Mouse (Mus musculus): ENCODE data around the gene Stk19.
"Not testable (repeated sequence)": the region's sequence is repeated elsewhere in the genome, so short reads cannot be mapped to it uniquely, and the experiment has no call there.

Stk19 gene

DNA sequence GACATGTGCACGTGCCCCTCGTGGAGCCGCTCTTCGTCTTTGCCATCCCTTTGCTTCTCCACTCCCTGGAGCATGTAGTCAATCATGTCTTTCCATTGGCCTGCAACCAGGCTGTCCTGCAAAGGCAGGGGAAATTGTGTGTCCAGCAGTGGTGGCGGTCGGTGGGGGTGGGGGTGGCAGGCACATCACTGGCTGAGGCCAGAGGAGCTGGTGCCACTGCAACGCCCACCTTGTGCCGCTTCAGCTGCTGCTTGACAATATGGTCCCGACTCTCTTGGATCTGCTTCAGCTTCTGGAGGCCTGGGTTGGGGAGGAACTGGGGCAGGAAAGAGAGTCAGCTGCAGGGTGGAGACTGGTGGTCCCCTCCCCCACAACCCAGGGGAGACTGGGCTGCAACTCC lies 34.0 kb downstream of the Stk19 start:
- in situ Hi-C loops (cut with MboI; ENCODE audit: low pct_unique_long_range_greater_than_20kb in 1 of 2, low sequenced_read_pairs in 2 of 2, unreplicated experiment in 1 of 2), result not testable (repeated sequence)

DNA sequence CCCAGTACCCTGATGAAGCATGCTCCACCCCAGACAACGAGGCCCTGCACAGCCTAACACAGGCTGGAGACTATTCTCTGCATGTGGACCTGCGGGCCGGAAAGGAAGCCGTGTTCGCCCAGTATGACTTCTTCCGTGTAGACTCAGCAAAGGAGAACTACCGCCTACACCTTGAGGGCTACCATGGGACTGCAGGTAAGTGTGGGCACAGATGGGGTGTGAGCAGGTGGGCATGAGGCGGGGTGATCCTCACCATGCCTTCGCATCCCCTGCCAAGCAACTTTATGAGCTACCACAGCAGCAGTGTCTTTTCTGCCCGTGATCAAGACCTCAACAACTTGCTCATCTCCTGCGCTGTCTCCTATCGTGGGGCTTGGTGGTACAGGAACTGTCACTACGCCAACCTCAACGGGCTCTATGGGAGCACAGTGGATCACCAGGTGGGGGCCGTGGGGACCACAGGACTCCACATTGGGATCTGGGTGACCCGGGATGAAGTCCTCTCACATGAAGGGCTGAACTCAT lies 35.9 kb downstream of the Stk19 start:
- in situ Hi-C loops (cut with MboI; ENCODE audit: low pct_unique_long_range_greater_than_20kb in 1 of 2, low sequenced_read_pairs in 2 of 2, unreplicated experiment in 1 of 2), result not testable (repeated sequence)

DNA sequence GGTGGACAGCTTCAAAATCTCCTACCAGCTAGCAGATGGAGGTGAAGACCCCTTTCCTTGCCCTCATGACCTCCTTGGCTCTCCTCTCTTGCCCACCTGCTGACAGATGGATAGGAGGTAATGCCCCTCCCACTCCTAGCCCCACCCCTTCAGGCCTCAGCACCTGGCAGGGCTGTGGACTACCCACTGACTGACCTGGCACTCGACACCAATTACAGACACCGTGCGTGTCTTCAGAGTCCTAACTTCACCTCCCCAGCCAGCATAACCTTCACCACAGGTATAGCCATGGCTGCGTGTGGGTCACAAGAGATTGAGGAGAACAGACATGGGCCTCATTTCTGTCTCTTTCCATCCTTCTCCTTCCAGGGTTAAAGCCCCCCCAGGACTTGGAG lies 37.2 kb downstream of the Stk19 start:
- in situ Hi-C loops (cut with MboI; ENCODE audit: low pct_unique_long_range_greater_than_20kb in 1 of 2, low sequenced_read_pairs in 2 of 2, unreplicated experiment in 1 of 2), result loop anchor here (25.0 kb wide), 2 partner anchors 562 to 587 kb away; partner anchors contain the start of genes H2-Ob (in 1 of the 2) and Tap2 (in 1 of the 2)

DNA sequence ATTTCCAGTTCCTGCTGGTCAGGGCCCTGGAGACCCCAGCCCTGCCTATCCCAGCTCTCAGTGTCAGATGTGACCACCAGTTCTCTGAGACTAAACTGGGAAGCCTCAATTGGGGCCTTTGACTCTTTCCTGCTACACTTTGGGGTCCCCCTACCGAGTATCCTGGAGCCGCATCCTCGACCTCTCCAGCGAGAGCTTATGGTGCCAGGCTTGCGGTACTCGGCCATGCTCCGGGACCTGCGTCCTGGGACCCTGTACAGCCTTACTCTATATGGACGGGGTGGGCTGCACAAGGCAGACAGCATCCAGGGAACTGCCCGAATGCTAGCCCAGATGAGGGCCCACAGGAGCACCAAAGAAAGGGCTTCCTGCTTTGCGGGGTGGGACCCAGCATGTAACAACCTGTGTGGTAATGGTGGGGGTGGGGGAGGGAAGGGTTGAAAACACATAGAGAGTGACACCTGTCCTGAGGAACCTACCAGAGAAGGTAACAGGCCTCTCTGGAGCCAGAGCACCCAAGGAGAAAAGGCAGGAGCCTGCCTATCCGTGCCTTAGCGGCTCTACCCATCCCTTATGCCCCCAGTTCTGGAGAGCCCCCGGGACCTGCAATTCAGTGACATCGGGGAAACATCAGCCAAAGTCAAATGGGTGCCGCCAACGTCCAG lies 37.7 kb downstream of the Stk19 start:
- in situ Hi-C loops (cut with MboI; ENCODE audit: low pct_unique_long_range_greater_than_20kb in 1 of 2, low sequenced_read_pairs in 2 of 2, unreplicated experiment in 1 of 2), result loop anchor here (25.0 kb wide), 2 partner anchors 562 to 587 kb away; partner anchors contain the start of genes H2-Ob (in 1 of the 2) and Tap2 (in 1 of the 2)

DNA sequence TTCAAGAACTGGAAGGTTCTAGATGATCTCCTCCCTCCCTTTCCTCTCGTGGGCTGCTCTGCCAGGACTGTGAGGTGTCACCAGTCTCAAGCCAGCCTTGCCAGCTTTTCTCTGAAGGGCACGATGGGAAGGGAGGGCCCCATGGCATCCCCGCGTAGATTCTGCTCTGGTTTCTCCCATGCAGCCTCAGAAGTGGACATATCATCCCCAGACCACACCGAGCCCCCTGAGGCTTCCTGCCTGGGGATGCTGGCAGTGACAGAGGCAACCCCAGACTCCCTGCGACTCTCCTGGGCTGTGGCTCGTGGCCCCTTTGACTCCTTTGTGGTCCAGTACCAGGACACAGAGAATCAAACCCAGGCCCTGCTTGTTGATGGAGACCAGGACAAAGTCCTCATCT lies 38.7 kb downstream of the Stk19 start:
- in situ Hi-C loops (cut with MboI; ENCODE audit: low pct_unique_long_range_greater_than_20kb in 1 of 2, low sequenced_read_pairs in 2 of 2, unreplicated experiment in 1 of 2), result loop anchor here (25.0 kb wide), 2 partner anchors 561 to 586 kb away; partner anchors contain the start of genes H2-Ob (in 1 of the 2) and Tap2 (in 1 of the 2)

DNA sequence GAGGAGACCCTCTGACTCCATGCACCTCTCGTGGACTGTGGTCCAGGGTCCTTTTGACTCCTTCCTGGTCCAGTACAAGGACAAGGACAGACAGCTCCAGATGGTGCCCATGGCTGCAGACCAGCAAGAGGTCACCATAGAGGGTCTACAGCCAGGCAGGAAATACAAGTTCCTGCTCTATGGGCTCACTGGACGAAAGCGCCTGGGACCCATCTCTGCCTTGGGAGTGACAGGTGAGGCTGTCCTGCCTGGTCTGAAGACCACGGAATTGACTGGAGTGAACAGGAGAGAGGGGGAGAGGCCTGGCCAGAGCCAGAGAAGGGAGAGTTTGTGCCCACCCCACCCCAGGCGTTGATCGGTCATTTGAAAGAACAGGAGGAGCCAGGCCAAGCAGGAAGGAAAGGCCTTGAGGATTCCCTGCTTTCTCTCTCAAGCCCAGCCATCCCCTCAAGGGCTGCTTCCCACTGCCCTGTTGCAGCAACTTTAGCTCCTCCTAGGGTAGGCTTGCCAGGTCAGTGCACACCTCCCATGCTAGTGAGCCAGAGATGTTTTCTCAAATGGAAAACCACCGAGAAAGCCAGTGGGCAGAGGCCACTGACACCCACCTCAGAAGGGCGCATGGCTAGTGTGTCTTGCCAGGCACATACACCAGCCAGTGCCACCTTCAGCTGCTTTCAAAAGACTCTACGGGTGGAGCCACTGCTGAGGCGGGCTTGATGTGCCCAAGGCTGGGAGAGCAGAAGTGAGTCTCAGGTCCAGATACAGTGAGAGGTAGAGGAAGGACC lies 39.3 kb downstream of the Stk19 start:
- in situ Hi-C loops (cut with MboI; ENCODE audit: low pct_unique_long_range_greater_than_20kb in 1 of 2, low sequenced_read_pairs in 2 of 2, unreplicated experiment in 1 of 2), result loop anchor here (25.0 kb wide), 2 partner anchors 560 to 585 kb away; partner anchors contain the start of genes H2-Ob (in 1 of the 2) and Tap2 (in 1 of the 2)

DNA sequence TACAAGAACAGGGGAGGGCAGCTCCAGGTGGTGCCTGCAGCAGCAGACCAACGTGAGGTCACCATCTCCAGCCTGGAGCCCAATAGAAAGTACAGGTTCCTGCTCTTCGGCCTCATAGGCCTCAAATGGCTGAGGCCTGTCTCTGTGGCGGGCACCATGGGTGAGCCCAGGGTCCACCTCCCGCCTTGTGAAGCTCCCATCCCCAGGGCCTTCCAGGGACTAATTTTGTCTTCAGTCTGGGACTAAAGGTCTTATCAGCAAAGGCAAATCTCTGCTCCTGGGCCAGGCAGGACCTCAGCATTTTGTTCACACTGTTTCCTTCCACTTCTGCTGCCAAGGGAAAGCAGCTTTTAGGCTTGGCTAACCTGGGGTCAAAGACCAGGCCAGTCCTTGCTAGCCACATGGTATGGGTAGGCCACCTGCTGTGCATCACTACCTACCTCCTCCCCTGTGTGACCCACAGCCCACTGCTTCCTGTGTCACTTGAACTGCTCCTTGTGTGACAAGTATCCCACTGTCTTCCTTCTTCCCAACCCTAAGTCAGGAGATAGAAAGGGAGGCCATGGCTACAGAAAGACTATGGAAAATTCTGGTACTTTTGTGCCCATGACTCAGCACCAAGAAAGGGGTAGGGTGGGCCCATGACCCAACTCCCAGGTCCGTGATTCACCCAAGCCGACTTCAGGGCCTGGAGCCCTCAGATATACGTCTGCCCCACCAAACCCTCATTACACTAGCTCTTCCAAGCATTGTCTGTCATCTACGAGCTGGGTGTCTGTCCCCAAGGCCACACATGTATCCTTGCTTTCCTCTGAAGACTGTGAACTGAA lies 40.2 kb downstream of the Stk19 start:
- in situ Hi-C loops (cut with MboI; ENCODE audit: low pct_unique_long_range_greater_than_20kb in 1 of 2, low sequenced_read_pairs in 2 of 2, unreplicated experiment in 1 of 2), result loop anchor here (25.0 kb wide), 2 partner anchors 559 to 584 kb away; partner anchors contain the start of genes H2-Ob (in 1 of the 2) and Tap2 (in 1 of the 2)

DNA sequence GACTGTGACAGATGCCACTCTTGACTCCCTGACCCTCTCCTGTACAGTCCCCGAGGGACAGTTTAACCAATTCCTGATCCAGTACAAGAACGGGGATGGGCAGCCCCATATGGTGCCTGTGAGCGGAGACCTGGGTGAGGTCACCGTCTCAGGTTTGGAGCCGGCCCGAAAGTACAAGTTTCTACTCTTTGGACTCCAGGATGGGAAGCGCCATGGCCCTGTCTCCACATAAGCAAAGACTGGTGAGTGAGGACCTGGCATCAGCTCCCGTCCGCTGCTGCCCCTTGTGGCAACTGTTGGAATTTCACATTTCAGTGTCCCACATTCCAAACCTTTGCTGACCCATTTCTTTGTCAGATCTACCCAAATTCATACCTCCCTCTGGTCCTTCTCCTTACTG lies 41.1 kb downstream of the Stk19 start:
- in situ Hi-C loops (cut with MboI; ENCODE audit: low pct_unique_long_range_greater_than_20kb in 1 of 2, low sequenced_read_pairs in 2 of 2, unreplicated experiment in 1 of 2), result loop anchor here (25.0 kb wide), 2 partner anchors 558 to 583 kb away; partner anchors contain the start of genes H2-Ob (in 1 of the 2) and Tap2 (in 1 of the 2)

DNA sequence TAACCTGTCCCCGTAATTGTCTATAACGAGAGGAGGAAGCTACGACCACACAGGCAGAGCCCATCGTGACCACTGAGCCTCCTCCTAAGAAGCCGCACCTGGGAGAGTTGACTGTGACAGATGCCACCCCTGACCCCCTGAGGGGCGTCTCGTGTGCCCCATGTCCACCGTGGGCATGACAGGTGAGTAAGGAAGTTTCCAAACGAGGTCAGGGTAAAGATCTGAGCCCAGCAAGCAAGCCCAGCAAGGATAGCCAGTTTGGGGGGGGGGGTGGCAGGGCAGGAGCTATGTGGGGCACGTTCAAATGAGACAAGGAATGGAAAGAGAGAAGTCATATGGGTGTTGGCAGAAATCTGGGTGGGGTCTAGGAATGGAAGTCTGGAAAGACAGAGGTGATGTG lies 41.7 kb downstream of the Stk19 start:
- in situ Hi-C loops (cut with MboI; ENCODE audit: low pct_unique_long_range_greater_than_20kb in 1 of 2, low sequenced_read_pairs in 2 of 2, unreplicated experiment in 1 of 2), result loop anchor here (25.0 kb wide), 2 partner anchors 558 to 583 kb away; partner anchors contain the start of genes H2-Ob (in 1 of the 2) and Tap2 (in 1 of the 2)

DNA sequence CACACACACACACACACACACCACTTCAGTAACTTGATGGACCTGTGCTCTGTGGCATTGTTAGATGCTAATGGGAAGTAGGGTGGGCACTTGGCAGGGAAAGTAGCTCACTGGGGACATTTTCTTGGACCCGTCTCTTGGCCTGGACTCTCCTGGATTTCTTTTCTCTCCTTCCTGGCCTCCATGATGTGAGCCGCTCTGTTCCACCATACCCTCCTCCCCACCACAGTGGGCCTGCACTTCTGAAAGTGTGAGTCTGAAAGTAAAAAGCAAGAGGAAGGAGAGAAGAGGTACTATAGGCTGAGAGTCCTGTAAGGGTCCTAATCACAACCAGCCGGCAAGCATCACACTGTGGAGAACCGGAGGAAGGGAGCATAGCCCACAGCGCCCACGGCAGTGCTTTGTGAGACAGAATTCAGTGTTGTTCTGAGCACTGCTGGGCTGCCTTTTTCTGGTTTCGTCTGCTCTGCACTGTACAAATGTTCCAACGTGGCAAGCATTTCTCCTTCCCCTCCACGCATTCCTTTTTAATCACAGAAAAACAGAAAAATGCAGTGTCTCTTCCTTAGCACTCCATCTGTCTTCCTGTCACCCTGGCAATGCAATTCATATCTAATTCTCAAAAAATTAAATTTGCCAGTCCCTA lies 58.9 kb downstream of the Stk19 start:
- in situ Hi-C loops (cut with MboI; ENCODE audit: low pct_unique_long_range_greater_than_20kb in 1 of 2, low sequenced_read_pairs in 2 of 2, unreplicated experiment in 1 of 2), result loop anchor here (25.0 kb wide), 2 partner anchors 541 to 566 kb away; partner anchors contain the start of genes H2-Ob (in 1 of the 2) and Tap2 (in 1 of the 2)
